25 mouse cellular contexts compared by ENCODE assay signal in the genomic region with DNA sequence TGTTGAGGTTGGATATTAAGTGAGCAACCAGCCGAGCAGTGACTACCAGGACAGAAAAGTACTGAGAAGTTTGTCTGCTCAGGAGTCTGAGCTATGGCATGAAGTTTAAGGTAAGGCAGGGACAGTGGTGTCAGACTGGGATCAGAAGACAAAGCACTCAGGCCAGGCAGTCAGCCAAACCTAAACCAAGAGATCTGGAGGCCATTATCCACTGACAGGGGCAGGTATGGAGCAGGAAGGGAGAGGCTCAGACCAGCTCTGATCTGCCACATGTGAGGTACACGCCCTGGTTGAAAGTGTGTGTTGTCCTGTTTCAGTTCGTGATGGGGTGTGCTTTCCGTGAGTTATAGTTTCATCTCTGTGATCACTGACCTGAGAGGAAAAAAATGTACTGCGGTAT.
A peak's percentile ranks its signal among the peaks of the same experiment; 100 is the strongest.
DNase-seq lines count a peak whose midpoint lies in the region; ATAC-seq lines count a peak whose summit lies in the region.
"Had no signal": no experiment of that assay in that cellular context is flagged by ENCODE, and none has a peak within 500 bp of the region (broad histone marks: within the 10 kb centered on the region; RNA-seq: fewer than 3 reads in every experiment).

No protein-coding gene starts in this region.

- ATAC-seq in kidney, embryonic 16.5 days (ENCODE audit: low FRiP score, low TSS enrichment), result no peak
- ATAC-seq: activated CD4-positive, CD25-positive, alpha-beta regulatory T cell, adult 4 months; forebrain, embryonic 15.5 days had no signal

- WGBS in heart, embryonic 10.5 days, result 83% methylated on average over 5 of the region's 5 CpGs
- WGBS in kidney, embryonic 16.5 days, result 66% methylated on average over 5 of the region's 5 CpGs

- no peak overlapping the region for H3K9ac ChIP-seq in kidney, embryonic 16.5 days (replicated peaks; ENCODE audit: low read length)
- H3K9ac ChIP-seq: embryonic facial prominence, embryonic 13.5 days; forebrain, embryonic 12.5 days; forebrain, embryonic 15.5 days; hindbrain, embryonic 12.5 days; hindbrain, embryonic 15.5 days had no signal

- no peaks in the 10 kb centered on the region for H3K27me3 ChIP-seq in heart, embryonic 10.5 days (ENCODE audit: insufficient read depth, poor library complexity, severe bottlenecking)
- H3K27me3 ChIP-seq in kidney, embryonic 16.5 days (ENCODE audit: insufficient read depth, low read length), result no peaks in the 10 kb centered on the region
- H3K27me3 ChIP-seq: embryonic facial prominence, embryonic 13.5 days; forebrain, embryonic 12.5 days; forebrain, embryonic 15.5 days; hindbrain, embryonic 12.5 days; hindbrain, embryonic 15.5 days had no signal

- H3K4me3 ChIP-seq in heart, embryonic 10.5 days, result no peak overlapping the region
- no peak overlapping the region for H3K4me3 ChIP-seq in kidney, embryonic 16.5 days (ENCODE audit: low read length)
- H3K4me3 ChIP-seq: embryonic facial prominence, embryonic 10.5 days; embryonic facial prominence, embryonic 13.5 days; erythroblast, embryonic 14.5 days; forebrain, embryonic 12.5 days; forebrain, embryonic 15.5 days; heart, adult 2 months; hindbrain, embryonic 12.5 days; hindbrain, embryonic 15.5 days had no signal

- H3K27ac ChIP-seq in heart, embryonic 10.5 days, result no peak overlapping the region
- H3K27ac ChIP-seq in kidney, embryonic 16.5 days (ENCODE audit: low read length), result no peak overlapping the region
- H3K27ac ChIP-seq: embryonic facial prominence, embryonic 10.5 days; embryonic facial prominence, embryonic 13.5 days; forebrain, embryonic 12.5 days; forebrain, embryonic 15.5 days; heart, adult 2 months; hindbrain, embryonic 12.5 days; hindbrain, embryonic 15.5 days had no signal

- H3K9me3 ChIP-seq in heart, embryonic 10.5 days, result no peaks in the 10 kb centered on the region
- H3K9me3 ChIP-seq in kidney, embryonic 16.5 days (ENCODE audit: low read length), result no peaks in the 10 kb centered on the region
- H3K9me3 ChIP-seq: embryonic facial prominence, embryonic 10.5 days; embryonic facial prominence, embryonic 13.5 days; forebrain, embryonic 12.5 days; forebrain, embryonic 15.5 days; hindbrain, embryonic 12.5 days; hindbrain, embryonic 15.5 days had no signal

- DNase-seq in heart, adult 11 months, result peak; percentile 88
- no peak for DNase-seq in heart, embryonic 10.5 days (ENCODE audit: low spot score)
- DNase-seq in heart, postnatal 4 days, result peak; percentile 17
- no peak for DNase-seq in heart, adult 8-10 months (ENCODE audit: low spot score)
- peak; percentile 25 for DNase-seq in kidney, postnatal 14 days
- DNase-seq in lung, postnatal 10 days, result peak; percentile 20
- DNase-seq in lung, postnatal 4 days, result no peak
- DNase-seq: adrenal gland, adult 8-10 months; adrenal gland, postnatal 25 days; cerebellum, adult 11-12 months; cerebellum, adult 8-10 months; cerebellum, postnatal 10 days; cerebellum, postnatal 36 days; embryo, embryonic 11 days; gastrocnemius, postnatal 25 days had no signal

- H3K4me2 ChIP-seq in kidney, embryonic 16.5 days (replicated peaks; ENCODE audit: low read depth, low read length), result no peak overlapping the region
- H3K4me2 ChIP-seq: embryonic facial prominence, embryonic 13.5 days; forebrain, embryonic 12.5 days; forebrain, embryonic 15.5 days; hindbrain, embryonic 12.5 days; hindbrain, embryonic 15.5 days had no signal

- H3K36me3 ChIP-seq in heart, embryonic 10.5 days, result no peaks in the 10 kb centered on the region
- no peaks in the 10 kb centered on the region for H3K36me3 ChIP-seq in kidney, embryonic 16.5 days (ENCODE audit: insufficient read depth, low read length)
- H3K36me3 ChIP-seq: embryonic facial prominence, embryonic 10.5 days; embryonic facial prominence, embryonic 13.5 days; forebrain, embryonic 12.5 days; forebrain, embryonic 15.5 days; hindbrain, embryonic 12.5 days; hindbrain, embryonic 15.5 days had no signal

- H3K4me1 ChIP-seq in heart, embryonic 10.5 days, result peaks cover 11% of the 10 kb centered on the region; the same call in 1 of the 2 replicates
- H3K4me1 ChIP-seq in kidney, embryonic 16.5 days (ENCODE audit: insufficient read depth, low read length), result no peaks in the 10 kb centered on the region
- H3K4me1 ChIP-seq: hindbrain, embryonic 12.5 days; hindbrain, embryonic 15.5 days had no signal

Comparison
In these comparisons a context has a peak if more than half of its experiments do, and no peak if none do; other contexts are left out.
1. DNase-seq: peak in heart, adult 11 months (single experiment), heart, postnatal 4 days (single experiment), kidney, postnatal 14 days (single experiment) and lung, postnatal 10 days (single experiment); none in heart, embryonic 10.5 days (single experiment), heart, adult 8-10 months (single experiment) and lung, postnatal 4 days (0 of 2).